Mouse (Mus musculus): ENCODE results near the gene Clasrp. TPM values are rescaled to one million over a fixed set of nuclear protein-coding genes. Genes with fewer than 3 reads are reported as not detected.

Clasrp gene
- polyA plus RNA-seq, 1 experiment from 2014 or later = 31.8 TPM

- peak overlapping the region; percentile 82 for H3K9ac ChIP-seq
- H3K27me3 ChIP-seq (replicated peaks) = no peaks in the 10 kb centered on the region; the same call in 1 of the 2 replicates
- peak overlapping the region; percentile 93 for H3K4me2 ChIP-seq
- ATAC-seq (ENCODE audit: extremely low read depth, insufficient number of reproducible peaks, low FRiP score, low TSS enrichment) = peak; percentile 81
- H3K36me3 ChIP-seq = peaks cover 20% of the 10 kb centered on the region
- H3K4me1 ChIP-seq = peaks cover 12% of the 10 kb centered on the region
- peak overlapping the region; percentile 93 for H3K27ac ChIP-seq (replicated peaks)
- no peaks in the 10 kb centered on the region for H3K9me3 ChIP-seq
- peak overlapping the region; percentile 84 for H3K4me3 ChIP-seq
- WGBS = 2% methylated on average over 57 of the region's 57 CpGs
Observed at GRCm38 (mm10) chr7:19628536-19629360, 24.5 kb upstream of the Clasrp start.

- H3K27ac ChIP-seq (replicated peaks) = peak overlapping the region; percentile 93
- H3K36me3 ChIP-seq = peaks cover 14% of the 10 kb centered on the region
- H3K27me3 ChIP-seq (replicated peaks) = no peaks in the 10 kb centered on the region; the same call in 1 of the 2 replicates
- peak overlapping the region; percentile 84 for H3K4me3 ChIP-seq
- peak overlapping the region; percentile 64 for H3K9ac ChIP-seq
- no peaks in the 10 kb centered on the region for H3K9me3 ChIP-seq
- ATAC-seq (ENCODE audit: extremely low read depth, insufficient number of reproducible peaks, low FRiP score, low TSS enrichment) = no peak
- H3K4me1 ChIP-seq = peaks cover 12% of the 10 kb centered on the region
- 14% methylated on average over 17 of the region's 17 CpGs for WGBS
- peak overlapping the region; percentile 93 for H3K4me2 ChIP-seq
Observed at GRCm38 (mm10) chr7:19628192-19628535, 23.9 kb upstream of the Clasrp start.

- peaks cover 12% of the 10 kb centered on the region for H3K4me1 ChIP-seq
- WGBS = 56% methylated on average over 3 of the region's 3 CpGs
- peak overlapping the region; percentile 84 for H3K4me3 ChIP-seq
- no peaks in the 10 kb centered on the region; the same call in 1 of the 2 replicates for H3K27me3 ChIP-seq (replicated peaks)
- no peak for ATAC-seq (ENCODE audit: extremely low read depth, insufficient number of reproducible peaks, low FRiP score, low TSS enrichment)
- H3K27ac ChIP-seq (replicated peaks) = peak overlapping the region; percentile 93; the same call in 1 of the 2 replicates
- H3K9ac ChIP-seq = peak overlapping the region; percentile 64
- H3K9me3 ChIP-seq = no peaks in the 10 kb centered on the region
- peak overlapping the region; percentile 93 for H3K4me2 ChIP-seq
- peaks cover 10% of the 10 kb centered on the region for H3K36me3 ChIP-seq
Observed at GRCm38 (mm10) chr7:19627721-19628120, 23.4 kb upstream of the Clasrp start.

- Histone ChIP-seq H3K4me2 (no peak overlapping the region), H3K36me3 (no peaks in the 10 kb centered on the region), H3K27me3 (replicated peaks) (peaks cover 21% of the 10 kb centered on the region), H3K4me3 (no peak overlapping the region), H3K9me3 (no peaks in the 10 kb centered on the region), H3K9ac (no peak overlapping the region), H3K4me1 (peaks cover 12% of the 10 kb centered on the region), H3K27ac (replicated peaks) (no peak overlapping the region)
- no peak for ATAC-seq (ENCODE audit: extremely low read depth, insufficient number of reproducible peaks, low FRiP score, low TSS enrichment)
- WGBS = 59% methylated on average over 2 of the region's 2 CpGs
Observed at GRCm38 (mm10) chr7:19623433-19623832, 19.1 kb upstream of the Clasrp start.

GRCm38 (mm10) chr7:19622241-19622640 is 18.0 kb upstream of the Clasrp start:
- Histone ChIP-seq H3K4me2 (no peak overlapping the region), H3K4me1 (peaks cover 6% of the 10 kb centered on the region), H3K9me3 (no peaks in the 10 kb centered on the region), H3K36me3 (no peaks in the 10 kb centered on the region), H3K27ac (replicated peaks) (no peak overlapping the region), H3K27me3 (replicated peaks) (peaks cover 21% of the 10 kb centered on the region), H3K4me3 (no peak overlapping the region), H3K9ac (no peak overlapping the region)
- 44% methylated on average over 6 of the region's 6 CpGs for WGBS
- ATAC-seq (ENCODE audit: extremely low read depth, insufficient number of reproducible peaks, low FRiP score, low TSS enrichment) = no peak

GRCm38 (mm10) chr7:19620811-19621210 is 16.5 kb upstream of the Clasrp start:
- no peak overlapping the region for H3K4me3 ChIP-seq
- no peak overlapping the region for H3K27ac ChIP-seq (replicated peaks)
- no peak overlapping the region for H3K4me2 ChIP-seq
- H3K4me1 ChIP-seq = peaks cover 6% of the 10 kb centered on the region
- no peaks in the 10 kb centered on the region for H3K9me3 ChIP-seq
- no peak overlapping the region for H3K9ac ChIP-seq
- H3K36me3 ChIP-seq = no peaks in the 10 kb centered on the region
- peaks cover 21% of the 10 kb centered on the region for H3K27me3 ChIP-seq (replicated peaks)
- ATAC-seq (ENCODE audit: extremely low read depth, insufficient number of reproducible peaks, low FRiP score, low TSS enrichment) = no peak
- 86% methylated on average over 7 of the region's 7 CpGs for WGBS

- Histone ChIP-seq H3K4me2 (peak overlapping the region; percentile 73), H3K4me1 (peaks cover 6% of the 10 kb centered on the region), H3K27ac (replicated peaks) (no peak overlapping the region), H3K27me3 (replicated peaks) (peaks cover 21% of the 10 kb centered on the region), H3K4me3 (peak overlapping the region; percentile 44), H3K9me3 (no peaks in the 10 kb centered on the region), H3K36me3 (no peaks in the 10 kb centered on the region), H3K9ac (peak overlapping the region; percentile 75)
- 0 out of 2 replicates have a peak, but pooled peaks have one; percentile 55 for ATAC-seq (ENCODE audit: extremely low read depth, insufficient number of reproducible peaks, low FRiP score, low TSS enrichment)
- WGBS = 6% methylated on average over 35 of the region's 35 CpGs
Observed at GRCm38 (mm10) chr7:19619004-19619801, 14.9 kb upstream of the Clasrp start.

GRCm38 (mm10) chr7:19615036-19615577 is 10.8 kb upstream of the Clasrp start:
- WGBS = 80% methylated on average over 12 of the region's 12 CpGs
- H3K27me3 ChIP-seq (replicated peaks) = peaks cover 9% of the 10 kb centered on the region
- peaks cover 23% of the 10 kb centered on the region for H3K36me3 ChIP-seq
- H3K9ac ChIP-seq = no peak overlapping the region
- no peak overlapping the region for H3K4me3 ChIP-seq
- no peaks in the 10 kb centered on the region for H3K9me3 ChIP-seq
- H3K4me1 ChIP-seq = peaks cover 6% of the 10 kb centered on the region
- no peak overlapping the region for H3K4me2 ChIP-seq
- H3K27ac ChIP-seq (replicated peaks) = no peak overlapping the region
- ATAC-seq (ENCODE audit: extremely low read depth, insufficient number of reproducible peaks, low FRiP score, low TSS enrichment) = no peak

- Histone ChIP-seq H3K4me3 (no peak overlapping the region), H3K27me3 (replicated peaks) (no peaks in the 10 kb centered on the region), H3K27ac (replicated peaks) (no peak overlapping the region), H3K36me3 (peaks cover 26% of the 10 kb centered on the region), H3K4me1 (no peaks in the 10 kb centered on the region), H3K4me2 (no peak overlapping the region), H3K9me3 (no peaks in the 10 kb centered on the region), H3K9ac (no peak overlapping the region)
- whole genome bisulfite sequencing = 80% methylated on average over 5 of the region's 5 CpGs
- no peak for ATAC-seq (ENCODE audit: extremely low read depth, insufficient number of reproducible peaks, low FRiP score, low TSS enrichment)
Observed at GRCm38 (mm10) chr7:19610969-19611368, 6.7 kb upstream of the Clasrp start.

GRCm38 (mm10) chr7:19609641-19610332 is 5.5 kb upstream of the Clasrp start:
- no peak overlapping the region for H3K4me2 ChIP-seq
- H3K27me3 ChIP-seq (replicated peaks) = no peaks in the 10 kb centered on the region
- WGBS = 78% methylated on average over 12 of the region's 12 CpGs
- H3K4me3 ChIP-seq = no peak overlapping the region
- no peak overlapping the region for H3K9ac ChIP-seq
- no peak for ATAC-seq (ENCODE audit: extremely low read depth, insufficient number of reproducible peaks, low FRiP score, low TSS enrichment)
- no peaks in the 10 kb centered on the region for H3K4me1 ChIP-seq
- no peak overlapping the region for H3K27ac ChIP-seq (replicated peaks)
- H3K9me3 ChIP-seq = no peaks in the 10 kb centered on the region
- H3K36me3 ChIP-seq = peaks cover 26% of the 10 kb centered on the region

- WGBS = 76% methylated on average over 5 of the region's 5 CpGs
- Histone ChIP-seq H3K9me3 (no peaks in the 10 kb centered on the region), H3K36me3 (peaks cover 27% of the 10 kb centered on the region), H3K27me3 (replicated peaks) (no peaks in the 10 kb centered on the region), H3K4me2 (no peak overlapping the region), H3K4me3 (no peak overlapping the region), H3K27ac (replicated peaks) (no peak overlapping the region), H3K4me1 (peaks cover 16% of the 10 kb centered on the region), H3K9ac (no peak overlapping the region)
- ATAC-seq (ENCODE audit: extremely low read depth, insufficient number of reproducible peaks, low FRiP score, low TSS enrichment) = no peak
Observed at GRCm38 (mm10) chr7:19607291-19607690, 3.0 kb upstream of the Clasrp start.
